Mouse (Mus musculus): ENCODE results near the gene Vgf.

DNA sequence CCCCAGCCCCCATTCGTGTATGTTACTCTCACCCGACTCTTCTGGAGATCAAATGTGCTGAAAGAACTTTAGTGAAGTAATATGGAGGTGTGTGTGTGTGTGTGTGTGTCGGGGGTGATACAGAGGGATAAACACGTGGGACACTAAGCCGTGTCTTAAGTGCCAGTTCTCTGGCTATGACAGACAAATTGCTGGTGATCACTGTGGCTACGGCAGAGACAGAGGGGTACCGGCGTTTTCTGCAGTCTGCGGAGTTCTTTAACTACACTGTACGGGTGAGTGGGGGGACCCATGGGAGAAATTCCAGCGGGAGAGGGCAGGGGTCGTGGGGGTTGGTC, 38.3 kb upstream of the Vgf start, which contains the start of gene Znhit1:
- TF ChIP-seq CTCF (IDR thresholded peaks at IDR 0.05) (no peak), EP300 (IDR thresholded peaks at IDR 0.05) (no peak)

Measured in lung, postnatal 0 days (tissue).